Mouse (Mus musculus) MEL (cell line): ENCODE measurements around the gene F2. TPM values are rescaled to one million over a fixed set of nuclear protein-coding genes. Genes with fewer than 3 reads are reported as not detected.

Source experiments
- DNase-seq: peaks from one replicate; pipeline ENCODE4 v3.0.0; 2011; ENCODE audit warnings: low read depth, low spot score
- H3K27ac ChIP-seq: 2 replicates; pipeline ENCODE4 v1.5.1; 2012; ENCODE audit warnings: low read depth, mild to moderate bottlenecking, control low read depth, low read length, moderate library complexity; ENCODE audit not compliant: control insufficient read depth
- H3K27me3 ChIP-seq, 2 experiments: fragments of 150-350 bp in 1 of 2; sonication (generic) in 1 of 2; 2 replicates each; pipeline ENCODE4 v1.6.1; 2012; ENCODE audit warnings: low read length in 2 of 2, mild to moderate bottlenecking in 2 of 2, improper control_type of control experiment in 1 of 2, moderate library complexity in 1 of 2; ENCODE audit not compliant: insufficient read depth in 2 of 2, control insufficient read depth in 1 of 2
- H3K36me3 ChIP-seq, 2 experiments: 2 replicates each; pipeline ENCODE4 v1.6.1; 2012 to 2014; ENCODE audit warnings: low read length in 2 of 2, improper control_type of control experiment in 1 of 2, inconsistent platforms in 1 of 2, mild to moderate bottlenecking in 1 of 2; ENCODE audit not compliant: insufficient read depth in 2 of 2, control insufficient read depth in 1 of 2
- H3K4me1 ChIP-seq, 2 experiments: fragments of 150-350 bp in 1 of 2; sonication (generic) in 1 of 2; 2 replicates each; pipeline ENCODE4 v1.6.1; 2012; ENCODE audit warnings: low read length in 2 of 2, improper control_type of control experiment in 1 of 2, mild to moderate bottlenecking in 1 of 2; ENCODE audit not compliant: insufficient read depth in 2 of 2, control insufficient read depth in 1 of 2
- H3K4me3 ChIP-seq, 2 experiments: fragments of 150-350 bp in 1 of 2; sonication (generic) in 1 of 2; 2 replicates each; pipeline ENCODE4 v1.5.1; 2012; ENCODE audit warnings: low read depth in 2 of 2, low read length in 2 of 2, mild to moderate bottlenecking in 2 of 2, moderate library complexity in 2 of 2, control low read depth in 1 of 2, improper control_type of control experiment in 1 of 2; ENCODE audit not compliant: control insufficient read depth in 1 of 2, insufficient read depth in 1 of 2
- H3K79me2 ChIP-seq: 2 replicates; pipeline ENCODE4 v1.6.1; 2012; ENCODE audit warnings: mild to moderate bottlenecking, low read length, moderate library complexity; ENCODE audit not compliant: control insufficient read depth, poor library complexity, insufficient read depth
- H3K9ac ChIP-seq: 2 replicates; pipeline ENCODE4 v1.6.1; 2012; ENCODE audit warnings: low read depth, mild to moderate bottlenecking, control low read depth, low read length, moderate library complexity; ENCODE audit not compliant: control insufficient read depth, poor library complexity, severe bottlenecking
- H3K9me3 ChIP-seq: fragments of 150-350 bp; sonication (generic); replicated peaks from 2 replicates; pipeline ENCODE4 v1.6.1; 2012; ENCODE audit warnings: mild to moderate bottlenecking, low read length, improper control_type of control experiment, moderate library complexity; ENCODE audit not compliant: insufficient read depth
- BHLHE40 ChIP-seq: IDR thresholded peaks from 2 replicates; pipeline ENCODE4 v1.6.1; 2012; ENCODE audit warnings: low read depth, mild to moderate bottlenecking, inconsistent platforms, low read length, improper control_type of control experiment, borderline replicate concordance
- CHD1 ChIP-seq: IDR thresholded peaks from 2 replicates; pipeline ENCODE4 v1.6.1; 2012; ENCODE audit warnings: low read depth, mild to moderate bottlenecking, inconsistent platforms, low read length, improper control_type of control experiment
- CTCF ChIP-seq, 3 experiments: IDR thresholded peaks in 2 of 3; conservative IDR thresholded peaks in 1 of 3; 2 replicates each; pipeline ENCODE4 v1.5.1; 2011 to 2012; ENCODE audit warnings: low read length in 3 of 3, low read depth in 2 of 3, mild to moderate bottlenecking in 2 of 3, improper control_type of control experiment in 1 of 3, inconsistent platforms in 1 of 3, mixed read lengths in 1 of 3, moderate library complexity in 1 of 3; ENCODE audit not compliant: control insufficient read depth in 1 of 3, insufficient read depth in 1 of 3, poor library complexity in 1 of 3, severe bottlenecking in 1 of 3
- KAT2A ChIP-seq: conservative IDR thresholded peaks from 2 replicates; pipeline ENCODE4 v1.6.1; 2012; ENCODE audit warnings: low read depth, low read length, improper control_type of control experiment, inconsistent platforms
- MAFK ChIP-seq: IDR thresholded peaks from 2 replicates; pipeline ENCODE4 v1.6.1; 2011; ENCODE audit warnings: low read depth, mild to moderate bottlenecking, low read length, improper control_type of control experiment, borderline replicate concordance
- MAZ ChIP-seq: IDR thresholded peaks from 2 replicates; pipeline ENCODE4 v1.6.1; 2012; ENCODE audit warnings: low read depth, mild to moderate bottlenecking, inconsistent platforms, low read length, improper control_type of control experiment
- MYB ChIP-seq: IDR thresholded peaks from 2 replicates; pipeline ENCODE4 v1.6.1; 2011; ENCODE audit warnings: mild to moderate bottlenecking, low read depth, low read length, improper control_type of control experiment
- NELFE ChIP-seq: IDR thresholded peaks from 2 replicates; pipeline ENCODE4 v1.6.1; 2011; ENCODE audit warnings: low read depth, low read length, improper control_type of control experiment
- POLR2AphosphoS2 ChIP-seq: IDR thresholded peaks from 2 replicates; pipeline ENCODE4 v1.6.1; 2011; ENCODE audit warnings: low read length, improper control_type of control experiment
- POLR2AphosphoS5 ChIP-seq: IDR thresholded peaks from 2 replicates; pipeline ENCODE4 v1.6.1; 2012; ENCODE audit warnings: low read depth, borderline replicate concordance, mild to moderate bottlenecking, inconsistent platforms, low read length, moderate library complexity, mixed read lengths
- RAD21 ChIP-seq: IDR thresholded peaks from 2 replicates; pipeline ENCODE4 v1.6.1; 2011; ENCODE audit warnings: mild to moderate bottlenecking, low read depth, low read length, improper control_type of control experiment
- RCOR1 ChIP-seq: IDR thresholded peaks from 2 replicates; pipeline ENCODE4 v1.6.1; 2012; ENCODE audit warnings: low read depth, mild to moderate bottlenecking, inconsistent platforms, low read length, improper control_type of control experiment
- SMC3 ChIP-seq: IDR thresholded peaks from 2 replicates; pipeline ENCODE4 v1.6.1; 2011; ENCODE audit warnings: low read depth, low read length, improper control_type of control experiment
- TBP ChIP-seq: IDR thresholded peaks from 2 replicates; pipeline ENCODE4 v1.8.0; 2011; ENCODE audit warnings: low read depth, low read length, improper control_type of control experiment
- UBTF ChIP-seq: IDR thresholded peaks from 2 replicates; pipeline ENCODE4 v1.6.1; 2012; ENCODE audit warnings: low read depth, mild to moderate bottlenecking, inconsistent platforms, low read length, improper control_type of control experiment, moderate library complexity, borderline replicate concordance; ENCODE audit not compliant: insufficient read depth
- USF1 ChIP-seq: IDR thresholded peaks from 2 replicates; pipeline ENCODE4 v1.6.1; 2014; ENCODE audit warnings: low read depth, mild to moderate bottlenecking, inconsistent platforms, low read length, improper control_type of control experiment, moderate library complexity
- ZKSCAN1 ChIP-seq: IDR thresholded peaks from 2 replicates; pipeline ENCODE4 v1.6.1; 2012; ENCODE audit warnings: low read depth, mild to moderate bottlenecking, inconsistent platforms, low read length, improper control_type of control experiment, moderate library complexity
- polyA plus RNA-seq, 2 experiments: library from polyadenylated mRNA; stranded (reverse) in 1 of 2; unstranded in 1 of 2; fragments of >175 nt in 1 of 2; fragments of >200 nt in 1 of 2; gene quantifications; 2 replicates each; pipeline versions ENCODE4 v1.2.1 to v1.2.4; 2012; ENCODE audit warnings: low replicate concordance in 2 of 2, low read depth in 1 of 2; ENCODE audit not compliant: insufficient read length in 2 of 2, insufficient read depth in 1 of 2, missing spikeins in 1 of 2
- total RNA-seq: library from RNA; depleted of rRNA; stranded (reverse); fragments of 300-350 nt; gene quantifications from 2 replicates; pipeline ENCODE4 v1.2.3, GENCODE M21; 2012

F2 gene
- total and polyA plus RNA-seq, 3 experiments, result 0.04 to 0.06 TPM; not detected in 1

- no peaks in the 10 kb centered on the region for H3K27me3 ChIP-seq
- H3K36me3 ChIP-seq, result peaks cover 0 to 12% of the 10 kb centered on the region in 2 experiments; a peak in 2 of 4 replicates
- DNase-seq, result no peak
- no peak overlapping the region for H3K27ac ChIP-seq
- TF ChIP-seq MAZ (no peak), NELFE (no peak), USF1 (no peak), TBP (no peak), MYB (no peak), BHLHE40 (no peak), SMC3 (no peak), CHD1 (no peak), POLR2AphosphoS2 (no peak), RAD21 (no peak), UBTF (no peak), POLR2AphosphoS5 (no peak)
- no peaks in the 10 kb centered on the region for H3K79me2 ChIP-seq
- no peaks in the 10 kb centered on the region for H3K9me3 ChIP-seq
- H3K4me3 ChIP-seq, result no peak overlapping the region
- H3K4me1 ChIP-seq, result peaks cover 15 to 17% of the 10 kb centered on the region in 2 experiments
- H3K9ac ChIP-seq, result no peak overlapping the region
Measured at GRCm38 (mm10) chr2:91631826-91632225, 4.4 kb downstream of the F2 start.

DNA sequence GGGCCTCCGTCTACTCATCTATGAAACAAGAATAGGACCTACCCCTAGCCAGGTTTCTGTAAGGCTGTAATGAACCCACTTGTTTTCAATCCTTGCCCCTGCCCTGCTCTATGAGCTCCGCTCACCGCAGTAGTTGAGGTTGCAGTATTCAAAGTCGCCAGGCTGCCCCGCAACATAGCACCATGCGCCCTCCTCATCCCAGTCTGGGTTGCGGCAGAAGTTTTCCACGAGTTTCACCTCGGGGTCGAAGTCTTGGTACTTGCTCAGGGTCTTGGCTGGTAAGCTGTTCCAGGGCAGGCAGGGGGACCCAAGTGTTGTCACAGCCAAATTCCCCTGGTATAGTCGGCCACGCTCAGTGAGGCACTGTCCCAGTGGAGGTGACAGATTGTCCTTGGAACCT lies 5.8 kb downstream of the F2 start:
- H3K9ac ChIP-seq, result no peak overlapping the region
- TF ChIP-seq RCOR1 (no peak), ZKSCAN1 (no peak), USF1 (no peak), KAT2A (no peak), MAZ (no peak), POLR2AphosphoS2 (no peak), MAFK (no peak), CTCF (IDR thresholded peaks at IDR 0.05 in 2 of 3, conservative IDR thresholded peaks at IDR 0.05 in 1 of 3; ENCODE audit: control insufficient read depth in 1 of 3, insufficient read depth in 1 of 3, low read depth in 2 of 3, low read length in 3 of 3, poor library complexity in 1 of 3, severe bottlenecking in 1 of 3) (no peak)
- TF ChIP-seq, all 39 proteins: peak for 0
- Histone ChIP-seq H3K4me3 (no peak overlapping the region), H3K27ac (no peak overlapping the region), H3K36me3 (peaks cover 0 to 8% of the 10 kb centered on the region in 2 experiments; a peak in 2 of 4 replicates), H3K9me3 (no peaks in the 10 kb centered on the region), H3K79me2 (no peaks in the 10 kb centered on the region), H3K27me3 (no peaks in the 10 kb centered on the region), H3K4me1 (peaks cover 9 to 11% of the 10 kb centered on the region in 2 experiments)
- no peak for DNase-seq
